Mouse (Mus musculus): ENCODE data around the gene Cd72.
"Not testable (repeated sequence)": the region's sequence is repeated elsewhere in the genome, so short reads cannot be mapped to it uniquely, and the experiment has no call there.

The Cd72 gene

GRCm38 (mm10) chr4:43454041-43454836 lies at the start of gene Cd72:
TSS of gene Cd72 (minus strand) at chr4:43454628.
- no peak for DNase-seq (ENCODE audit: low spot score in 2 of 2)

- DNase-seq (ENCODE audit: low spot score in 2 of 2) = no peak
Measured at GRCm38 (mm10) chr4:43503506-43503905, 49.1 kb upstream of the Cd72 start.

- DNase-seq (ENCODE audit: low spot score in 2 of 2) = no peak
Measured at GRCm38 (mm10) chr4:43503041-43503440, 48.6 kb upstream of the Cd72 start.

- DNase-seq (ENCODE audit: low spot score in 2 of 2) = peak; percentile 73 to 77
Measured at GRCm38 (mm10) chr4:43499407-43500333, 45.2 kb upstream of the Cd72 start, which contains the start of gene Arhgef39. TSS of gene Arhgef39 (minus strand) at chr4:43499695.

GRCm38 (mm10) chr4:43498983-43499382 lies 44.6 kb upstream of the Cd72 start:
- no peak for DNase-seq (ENCODE audit: low spot score in 2 of 2)

- DNase-seq (ENCODE audit: low spot score in 2 of 2) = no peak
Measured at GRCm38 (mm10) chr4:43497946-43498345, 43.5 kb upstream of the Cd72 start.

- DNase-seq (ENCODE audit: low spot score in 2 of 2) = no peak
Measured at GRCm38 (mm10) chr4:43497405-43497804, 43.0 kb upstream of the Cd72 start.

GRCm38 (mm10) chr4:43496587-43496986 lies 42.2 kb upstream of the Cd72 start:
- DNase-seq (ENCODE audit: low spot score in 2 of 2) = no peak

GRCm38 (mm10) chr4:43493846-43494240 lies 39.4 kb upstream of the Cd72 start:
- DNase-seq (ENCODE audit: low spot score in 2 of 2) = no peak

- DNase-seq (ENCODE audit: low spot score in 2 of 2) = peak; percentile 95 to 96
Measured at GRCm38 (mm10) chr4:43493186-43493845, 38.9 kb upstream of the Cd72 start.

GRCm38 (mm10) chr4:43492821-43493185 lies 38.4 kb upstream of the Cd72 start, which contains the start of gene Ccdc107:
TSS of gene Ccdc107 (plus strand) at chr4:43492900.
- DNase-seq (ENCODE audit: low spot score in 2 of 2) = peak; percentile 77 to 93

GRCm38 (mm10) chr4:43492101-43492820 lies 37.8 kb upstream of the Cd72 start:
- no peak for DNase-seq (ENCODE audit: low spot score in 2 of 2)

GRCm38 (mm10) chr4:43490801-43491200 lies 36.4 kb upstream of the Cd72 start:
- no peak for DNase-seq (ENCODE audit: low spot score in 2 of 2)

- no peak for DNase-seq (ENCODE audit: low spot score in 2 of 2)
Measured at GRCm38 (mm10) chr4:43489611-43490010, 35.2 kb upstream of the Cd72 start.

GRCm38 (mm10) chr4:43485666-43486065 lies 31.2 kb upstream of the Cd72 start:
- DNase-seq (ENCODE audit: low spot score in 2 of 2) = not testable (repeated sequence)

- no peak for DNase-seq (ENCODE audit: low spot score in 2 of 2)
Measured at GRCm38 (mm10) chr4:43483535-43484091, 29.2 kb upstream of the Cd72 start, which contains the start of gene Sit1. TSS of gene Sit1 (minus strand) at chr4:43483734.

GRCm38 (mm10) chr4:43482591-43482990 lies 28.2 kb upstream of the Cd72 start:
- DNase-seq (ENCODE audit: low spot score in 2 of 2) = no peak

GRCm38 (mm10) chr4:43481894-43482456 lies 27.5 kb upstream of the Cd72 start:
- DNase-seq (ENCODE audit: low spot score in 2 of 2) = no peak

GRCm38 (mm10) chr4:43480985-43481384 lies 26.6 kb upstream of the Cd72 start:
- DNase-seq (ENCODE audit: low spot score in 2 of 2) = no peak
